Mouse (Mus musculus): ENCODE measurements at regions not wholly inside any gene's neighbourhood (a gene's known extent, or its start where the extent isn't known, plus 50 kb on each side); places are given as distances from the start of the nearest gene placed in this dataset.

GRCm38 (mm10) chr1:81516575-81517210 lies 439.9 kb downstream of the Nyap2 start:
- 53% methylated on average over 10 of the region's 10 CpGs for WGBS
- no peak overlapping the region for H3K9ac ChIP-seq (ENCODE audit: low read length)
- H3K4me1 ChIP-seq (ENCODE audit: control insufficient read depth in 2 of 2, insufficient read depth in 2 of 2, low read length in 2 of 2), result peaks cover 0 to 2% of the 10 kb centered on the region in 2 experiments; a peak in 1 of 4 replicates
- no peaks in the 10 kb centered on the region for H3K27me3 ChIP-seq (ENCODE audit: control insufficient read depth, insufficient read depth, low read length)
- H3K36me3 ChIP-seq (ENCODE audit: control insufficient read depth, insufficient read depth, low read length), result no peaks in the 10 kb centered on the region
- H3K9me3 ChIP-seq (ENCODE audit: control insufficient read depth, low read length), result no peaks in the 10 kb centered on the region
- H3K4me3 ChIP-seq (ENCODE audit: control insufficient read depth in 1 of 2, insufficient read depth in 1 of 2, low read depth in 1 of 2, low read length in 2 of 2), result no peak overlapping the region
- no peak overlapping the region for H3K4me2 ChIP-seq (ENCODE audit: low read length)
- no peak for ATAC-seq (ENCODE audit: insufficient number of reproducible peaks, insufficient read depth, low FRiP score, low read depth)
- H3K27ac ChIP-seq (replicated peaks in 1 of 2; ENCODE audit: control insufficient read depth in 1 of 2, insufficient read depth in 1 of 2, low read depth in 2 of 2, low read length in 2 of 2), result no peak overlapping the region

GRCm38 (mm10) chr1:81520420-81521273 lies 443.9 kb downstream of the Nyap2 start:
- Histone ChIP-seq H3K4me3 (ENCODE audit: control insufficient read depth in 1 of 2, insufficient read depth in 1 of 2, low read depth in 1 of 2, low read length in 2 of 2) (no peak overlapping the region), H3K9me3 (ENCODE audit: control insufficient read depth, low read length) (no peaks in the 10 kb centered on the region), H3K4me1 (ENCODE audit: control insufficient read depth in 2 of 2, insufficient read depth in 2 of 2, low read length in 2 of 2) (peaks cover 0 to 3% of the 10 kb centered on the region in 2 experiments; a peak in 1 of 4 replicates), H3K27me3 (ENCODE audit: control insufficient read depth, insufficient read depth, low read length) (no peaks in the 10 kb centered on the region), H3K27ac (replicated peaks in 1 of 2; ENCODE audit: control insufficient read depth in 1 of 2, insufficient read depth in 1 of 2, low read depth in 2 of 2, low read length in 2 of 2) (no peak overlapping the region), H3K9ac (ENCODE audit: low read length) (no peak overlapping the region), H3K36me3 (ENCODE audit: control insufficient read depth, insufficient read depth, low read length) (no peaks in the 10 kb centered on the region), H3K4me2 (ENCODE audit: low read length) (no peak overlapping the region)
- WGBS, result 69% methylated on average over 9 of the region's 9 CpGs
- no peak for ATAC-seq (ENCODE audit: insufficient number of reproducible peaks, insufficient read depth, low FRiP score, low read depth)

GRCm38 (mm10) chr1:81522929-81523328 lies 446.2 kb downstream of the Nyap2 start:
- H3K27me3 ChIP-seq (ENCODE audit: control insufficient read depth, insufficient read depth, low read length), result no peaks in the 10 kb centered on the region
- no peak overlapping the region for H3K4me2 ChIP-seq (ENCODE audit: low read length)
- H3K4me1 ChIP-seq (ENCODE audit: control insufficient read depth in 2 of 2, insufficient read depth in 2 of 2, low read length in 2 of 2), result peaks cover 0 to 3% of the 10 kb centered on the region in 2 experiments; a peak in 1 of 4 replicates
- no peaks in the 10 kb centered on the region for H3K36me3 ChIP-seq (ENCODE audit: control insufficient read depth, insufficient read depth, low read length)
- H3K9ac ChIP-seq (ENCODE audit: low read length), result no peak overlapping the region
- no peaks in the 10 kb centered on the region for H3K9me3 ChIP-seq (ENCODE audit: control insufficient read depth, low read length)
- no peak overlapping the region for H3K4me3 ChIP-seq (ENCODE audit: control insufficient read depth in 1 of 2, insufficient read depth in 1 of 2, low read depth in 1 of 2, low read length in 2 of 2)
- H3K27ac ChIP-seq (replicated peaks in 1 of 2; ENCODE audit: control insufficient read depth in 1 of 2, insufficient read depth in 1 of 2, low read depth in 2 of 2, low read length in 2 of 2), result no peak overlapping the region
- WGBS, result 79% methylated on average over 3 of the region's 3 CpGs
- ATAC-seq (ENCODE audit: insufficient number of reproducible peaks, insufficient read depth, low FRiP score, low read depth), result no peak

- no peaks in the 10 kb centered on the region for H3K36me3 ChIP-seq (ENCODE audit: control insufficient read depth, insufficient read depth, low read length)
- no peak overlapping the region for H3K4me3 ChIP-seq (ENCODE audit: control insufficient read depth in 1 of 2, insufficient read depth in 1 of 2, low read depth in 1 of 2, low read length in 2 of 2)
- no peaks in the 10 kb centered on the region for H3K9me3 ChIP-seq (ENCODE audit: control insufficient read depth, low read length)
- H3K9ac ChIP-seq (ENCODE audit: low read length), result no peak overlapping the region
- H3K4me1 ChIP-seq (ENCODE audit: control insufficient read depth in 2 of 2, insufficient read depth in 2 of 2, low read length in 2 of 2), result peaks cover 0 to 3% of the 10 kb centered on the region in 2 experiments; a peak in 1 of 4 replicates
- H3K27ac ChIP-seq (replicated peaks in 1 of 2; ENCODE audit: control insufficient read depth in 1 of 2, insufficient read depth in 1 of 2, low read depth in 2 of 2, low read length in 2 of 2), result no peak overlapping the region
- no peak overlapping the region for H3K4me2 ChIP-seq (ENCODE audit: low read length)
- no peak for ATAC-seq (ENCODE audit: insufficient number of reproducible peaks, insufficient read depth, low FRiP score, low read depth)
- no peaks in the 10 kb centered on the region for H3K27me3 ChIP-seq (ENCODE audit: control insufficient read depth, insufficient read depth, low read length)
These were observed 449.1 kb downstream of the Nyap2 start for GRCm38 (mm10) chr1:81525821-81526220.

- Histone ChIP-seq H3K4me3 (ENCODE audit: control insufficient read depth in 1 of 2, insufficient read depth in 1 of 2, low read depth in 1 of 2, low read length in 2 of 2) (no peak overlapping the region), H3K4me2 (ENCODE audit: low read length) (no peak overlapping the region), H3K4me1 (ENCODE audit: control insufficient read depth in 2 of 2, insufficient read depth in 2 of 2, low read length in 2 of 2) (no peaks in the 10 kb centered on the region), H3K36me3 (ENCODE audit: control insufficient read depth, insufficient read depth, low read length) (no peaks in the 10 kb centered on the region), H3K9ac (ENCODE audit: low read length) (no peak overlapping the region), H3K27ac (replicated peaks in 1 of 2; ENCODE audit: control insufficient read depth in 1 of 2, insufficient read depth in 1 of 2, low read depth in 2 of 2, low read length in 2 of 2) (no peak overlapping the region), H3K27me3 (ENCODE audit: control insufficient read depth, insufficient read depth, low read length) (no peaks in the 10 kb centered on the region), H3K9me3 (ENCODE audit: control insufficient read depth, low read length) (no peaks in the 10 kb centered on the region)
- ATAC-seq (ENCODE audit: insufficient number of reproducible peaks, insufficient read depth, low FRiP score, low read depth), result no peak
- 78% methylated on average over 5 of the region's 5 CpGs for WGBS
These were observed 461.1 kb downstream of the Nyap2 start for GRCm38 (mm10) chr1:81537836-81538235.

- Histone ChIP-seq H3K4me1 (ENCODE audit: control insufficient read depth in 2 of 2, insufficient read depth in 2 of 2, low read length in 2 of 2) (no peaks in the 10 kb centered on the region), H3K27ac (replicated peaks in 1 of 2; ENCODE audit: control insufficient read depth in 1 of 2, insufficient read depth in 1 of 2, low read depth in 2 of 2, low read length in 2 of 2) (no peak overlapping the region), H3K4me2 (ENCODE audit: low read length) (no peak overlapping the region), H3K9me3 (ENCODE audit: control insufficient read depth, low read length) (no peaks in the 10 kb centered on the region), H3K4me3 (ENCODE audit: control insufficient read depth in 1 of 2, insufficient read depth in 1 of 2, low read depth in 1 of 2, low read length in 2 of 2) (no peak overlapping the region), H3K27me3 (ENCODE audit: control insufficient read depth, insufficient read depth, low read length) (no peaks in the 10 kb centered on the region), H3K36me3 (ENCODE audit: control insufficient read depth, insufficient read depth, low read length) (no peaks in the 10 kb centered on the region), H3K9ac (ENCODE audit: low read length) (no peak overlapping the region)
- no peak for ATAC-seq (ENCODE audit: insufficient number of reproducible peaks, insufficient read depth, low FRiP score, low read depth)
- 81% methylated on average over 5 of the region's 5 CpGs for WGBS
These were observed 463.0 kb downstream of the Nyap2 start for GRCm38 (mm10) chr1:81539591-81540311.

GRCm38 (mm10) chr1:81548906-81549305 lies 472.2 kb downstream of the Nyap2 start:
- no peak for ATAC-seq (ENCODE audit: insufficient number of reproducible peaks, insufficient read depth, low FRiP score, low read depth)
- no peak overlapping the region for H3K4me3 ChIP-seq (ENCODE audit: control insufficient read depth in 1 of 2, insufficient read depth in 1 of 2, low read depth in 1 of 2, low read length in 2 of 2)
- no peaks in the 10 kb centered on the region for H3K4me1 ChIP-seq (ENCODE audit: control insufficient read depth in 2 of 2, insufficient read depth in 2 of 2, low read length in 2 of 2)
- no peak overlapping the region for H3K4me2 ChIP-seq (ENCODE audit: low read length)
- no peaks in the 10 kb centered on the region for H3K9me3 ChIP-seq (ENCODE audit: control insufficient read depth, low read length)
- 48% methylated on average over 2 of the region's 2 CpGs for WGBS
- H3K27me3 ChIP-seq (ENCODE audit: control insufficient read depth, insufficient read depth, low read length), result no peaks in the 10 kb centered on the region
- H3K27ac ChIP-seq (replicated peaks in 1 of 2; ENCODE audit: control insufficient read depth in 1 of 2, insufficient read depth in 1 of 2, low read depth in 2 of 2, low read length in 2 of 2), result no peak overlapping the region
- no peak overlapping the region for H3K9ac ChIP-seq (ENCODE audit: low read length)
- no peaks in the 10 kb centered on the region for H3K36me3 ChIP-seq (ENCODE audit: control insufficient read depth, insufficient read depth, low read length)

All from heart, embryonic 14.5 days (tissue).